In genomic region chr5:53948606-53949266, GRCm38 (mm10) we compare ENCODE assay signal across 8 mouse cellular contexts. TPM values are rescaled to one million over a fixed set of nuclear protein-coding genes. Genes with fewer than 3 reads are reported as not detected.
DNase-seq lines count a peak whose midpoint lies in the region; ATAC-seq lines count a peak whose summit lies in the region.

No protein-coding gene starts in this region.

- H3K27me3 ChIP-seq in limb, embryonic 15.5 days: no peaks in the 10 kb centered on the region
- no peaks in the 10 kb centered on the region for H3K27me3 ChIP-seq in limb, embryonic 10.5 days (ENCODE audit: low read depth, poor library complexity, severe bottlenecking)
- H3K27me3 ChIP-seq in liver, embryonic 12.5 days (replicated peaks): no peaks in the 10 kb centered on the region

- intact Hi-C loops in heart, postnatal 14 days (cut with DNase I): loop anchor here (2.0 to 5.0 kb wide), 3 partner anchors 18 to 76 kb away; partner anchors contain the start of gene Stim2

- WGBS in limb, embryonic 15.5 days: 79% methylated on average over 8 of the region's 8 CpGs
- 80% methylated on average over 8 of the region's 8 CpGs for WGBS in limb, embryonic 10.5 days
- 31% methylated on average over 8 of the region's 8 CpGs for WGBS in liver, embryonic 12.5 days (ENCODE audit: insufficient replicate concordance)

- H3K4me2 ChIP-seq in limb, embryonic 15.5 days: no peak overlapping the region
- H3K4me2 ChIP-seq in liver, embryonic 12.5 days: no peak overlapping the region

- H3K4me3 ChIP-seq in limb, embryonic 15.5 days: no peak overlapping the region
- no peak overlapping the region for H3K4me3 ChIP-seq in limb, embryonic 10.5 days
- no peak overlapping the region for H3K4me3 ChIP-seq in liver, embryonic 12.5 days

- no peak for DNase-seq in limb, embryonic 10.5 days (ENCODE audit: low spot score)
- peak; percentile 63 to 68 for DNase-seq in heart, postnatal 14 days
- DNase-seq in c-Kit-positive CD71-positive TER-119-positive erythroid progenitor cells, embryonic 14.5 days (ENCODE audit: low spot score): no peak
- no peak for DNase-seq in right cerebral cortex, postnatal 25 days
- DNase-seq in spleen, adult 12 weeks (ENCODE audit: low spot score): no peak

- 0 out of 2 replicates have a peak overlapping the region, but pooled peaks have one; percentile 38 for H3K27ac ChIP-seq in limb, embryonic 15.5 days
- no peak overlapping the region; the same call in 1 of the 2 replicates for H3K27ac ChIP-seq in limb, embryonic 10.5 days
- H3K27ac ChIP-seq in liver, embryonic 12.5 days: no peak overlapping the region

- no peak for ATAC-seq in limb, embryonic 15.5 days (ENCODE audit: insufficient number of reproducible peaks, low FRiP score, low TSS enrichment, low read depth)
- ATAC-seq in liver, embryonic 12.5 days: 0 out of 2 replicates have a peak, but pooled peaks have one; percentile 13
- ATAC-seq in megakaryocyte-erythroid progenitor cell, adult 5-6 weeks (replicated peaks; ENCODE audit: low FRiP score, low TSS enrichment, poor library complexity, severe bottlenecking): no peak

- H3K4me1 ChIP-seq in limb, embryonic 15.5 days: peaks cover 23% of the 10 kb centered on the region; the same call in 1 of the 2 replicates
- 0 out of 2 replicates have a peak, but pooled peaks cover 4% of the 10 kb centered on the region for H3K4me1 ChIP-seq in limb, embryonic 10.5 days
- no peaks in the 10 kb centered on the region for H3K4me1 ChIP-seq in liver, embryonic 12.5 days

- H3K9me3 ChIP-seq in limb, embryonic 15.5 days: no peaks in the 10 kb centered on the region
- H3K9me3 ChIP-seq in limb, embryonic 10.5 days (replicated peaks): no peaks in the 10 kb centered on the region
- H3K9me3 ChIP-seq in liver, embryonic 12.5 days (replicated peaks): no peaks in the 10 kb centered on the region

- no peak overlapping the region for H3K9ac ChIP-seq in limb, embryonic 15.5 days
- no peak overlapping the region for H3K9ac ChIP-seq in liver, embryonic 12.5 days

- H3K36me3 ChIP-seq in limb, embryonic 15.5 days: no peaks in the 10 kb centered on the region
- no peaks in the 10 kb centered on the region for H3K36me3 ChIP-seq in limb, embryonic 10.5 days
- H3K36me3 ChIP-seq in liver, embryonic 12.5 days: no peaks in the 10 kb centered on the region

RNA-seq across cellular contexts. Expression of gene Stim2, which starts 49.6 kb away (rescaled TPM):
- polyA plus RNA-seq in limb, embryonic 15.5 days (2015; fragmentation: Nextera tagmentation; extraction: Ambion mirVana): 16.0 and 22.6 TPM in 2 replicates
- polyA plus RNA-seq in limb, embryonic 10.5 days (2016; fragmentation: Nextera tagmentation; extraction: Ambion mirVana): 11.5 and 14.1 TPM in 2 replicates
- 10 to 100 TPM; 19.9 to 23.5 TPM for total RNA-seq in heart, postnatal 14 days (2021)
- 8.1 and 9.1 TPM in 2 replicates for polyA plus RNA-seq in liver, embryonic 12.5 days (2016; fragmentation: Nextera tagmentation; extraction: Ambion mirVana)
- total RNA-seq in megakaryocyte-erythroid progenitor cell, adult 5-6 weeks (2014; fragmentation: Nextera tagmentation): 5.7 and 12.5 TPM in 2 replicates
- total RNA-seq in megakaryocyte-erythroid progenitor cell, adult 5-6 weeks (2017): 10.6 and 19.9 TPM in 2 replicates

Comparison
In these comparisons a context has a peak if more than half of its experiments do, and no peak if none do; other contexts are left out.
1. DNase-seq: peak in heart, postnatal 14 days (2 of 2); none in limb, embryonic 10.5 days (single experiment), c-Kit-positive CD71-positive TER-119-positive erythroid progenitor cells, embryonic 14.5 days (single experiment), right cerebral cortex, postnatal 25 days (single experiment) and spleen, adult 12 weeks (single experiment).